Mouse (Mus musculus): ENCODE measurements around the gene Gm826. TPM values are rescaled to one million over a fixed set of nuclear protein-coding genes. Genes with fewer than 3 reads are reported as not detected.

Gene Gm826
- polyA plus RNA-seq (2014; fragmentation: Illumina TruSeq; extraction: RNeasy Lipid Tissue Mini Kit (QIAGEN cat#74804); ENCODE audit: low read depth, low replicate concordance): not detected

DNA sequence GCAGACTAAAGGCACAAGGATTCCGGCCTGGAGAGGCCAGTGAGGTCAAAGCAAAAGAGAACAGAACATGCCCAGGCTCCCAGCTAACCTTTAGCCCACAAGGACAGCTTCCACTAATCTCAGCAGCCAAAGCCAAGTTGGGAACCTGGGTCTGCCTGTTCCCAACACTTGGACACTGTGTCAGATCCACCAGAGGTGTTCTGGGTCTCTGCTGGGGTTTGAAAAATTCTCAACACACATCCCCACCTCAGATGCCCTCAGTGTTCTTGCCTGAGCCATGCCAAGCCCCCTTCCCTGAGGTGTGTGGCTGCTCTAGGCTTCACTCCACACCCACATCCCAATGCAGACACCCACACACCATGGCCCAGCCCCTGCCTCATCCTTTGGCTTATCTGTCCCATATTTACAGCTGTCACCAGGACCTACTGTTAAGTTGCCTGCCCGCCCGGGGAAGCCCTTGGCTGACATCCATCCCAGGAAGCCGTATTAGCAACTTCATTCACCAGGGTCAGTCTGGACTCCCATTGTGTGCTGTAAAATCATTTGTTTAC lies at the start of gene Gm826:
Gene Gm826 (minus strand): TSS at position 52 of the 551 bp plus-strand sequence.

DNA sequence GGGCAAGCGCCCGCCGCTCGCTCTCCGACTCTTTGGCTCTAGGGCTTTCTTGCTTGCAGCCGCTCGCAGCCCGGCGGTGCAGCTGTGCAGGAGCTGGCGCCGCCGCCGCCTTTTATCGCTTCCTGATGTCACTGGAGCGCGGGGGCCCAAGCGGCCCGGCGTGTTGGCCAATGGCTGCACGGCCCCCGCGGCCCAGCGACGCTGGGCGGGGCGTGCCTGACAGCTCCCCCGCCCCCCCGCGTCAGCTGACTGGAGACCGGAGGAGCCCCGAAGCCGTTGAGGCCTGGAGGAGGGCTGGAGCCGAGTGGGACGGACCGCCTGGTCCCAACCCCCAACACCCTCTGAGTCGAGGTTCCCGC lies 33.0 kb upstream of the Gm826 start, which contains the start of gene Mafb:
Gene Mafb (minus strand): TSS at position 86 of the 359 bp plus-strand sequence.

Other genes starting within 250 kb of the Gm826 start
- 7.3 TPM for gene Mafb, start 32.9 kb upstream of the Gm826 start, polyA plus RNA-seq (2014; fragmentation: Illumina TruSeq; extraction: RNeasy Lipid Tissue Mini Kit (QIAGEN cat#74804); ENCODE audit: low read depth, low replicate concordance)